Mouse (Mus musculus) heart, embryonic 11.5 days (tissue): ENCODE results near the gene Dock9. TPM values are rescaled to one million over a fixed set of nuclear protein-coding genes. Genes with fewer than 3 reads are reported as not detected.
A peak's percentile ranks its signal among the peaks of the same experiment; 100 is the strongest.
"Not testable (repeated sequence)": the region's sequence is repeated elsewhere in the genome, so short reads cannot be mapped to it uniquely, and the experiment has no call there.

Experiments
- ATAC-seq: fragments of 200-750 bp; cut with Nextera tagmentation; replicated peaks from 2 replicates; pipeline ENCODE4 v1.8.0; 2017; ENCODE audit warnings: moderate library complexity; ENCODE audit not compliant: insufficient number of reproducible peaks, low FRiP score, low TSS enrichment
- H3K27ac ChIP-seq: fragments of 300-500 bp; sonication (generic); 2 replicates; pipeline ENCODE4 v1.5.1; 2014; ENCODE audit warnings: mild to moderate bottlenecking, low read depth, low read length
- H3K27me3 ChIP-seq: fragments of 300-500 bp; sonication (generic); 2 replicates; pipeline ENCODE4 v1.6.1; 2014; ENCODE audit warnings: mild to moderate bottlenecking, low read length, mixed read lengths; ENCODE audit not compliant: control insufficient read depth, insufficient read depth
- H3K36me3 ChIP-seq: fragments of 300-500 bp; sonication (generic); 2 replicates; pipeline ENCODE4 v1.6.1; 2014; ENCODE audit warnings: mild to moderate bottlenecking, low read length, moderate library complexity, mixed read lengths; ENCODE audit not compliant: control insufficient read depth, insufficient read depth
- H3K4me1 ChIP-seq: fragments of 300-500 bp; sonication (generic); 2 replicates; pipeline ENCODE4 v1.6.1; 2014; ENCODE audit warnings: low read length; ENCODE audit not compliant: control insufficient read depth, insufficient read depth
- H3K4me2 ChIP-seq: fragments of 300-500 bp; sonication (generic); 2 replicates; pipeline ENCODE4 v1.6.1; 2014; ENCODE audit warnings: mild to moderate bottlenecking, moderate library complexity
- H3K4me3 ChIP-seq: fragments of 300-500 bp; sonication (generic); 2 replicates; pipeline ENCODE4 v1.5.1; 2014; ENCODE audit warnings: low read depth, low read length
- H3K9ac ChIP-seq: fragments of 300-500 bp; sonication (generic); 2 replicates; pipeline ENCODE4 v1.6.1; 2014; ENCODE audit warnings: mild to moderate bottlenecking, low read depth, low read length, moderate library complexity
- H3K9me3 ChIP-seq: fragments of 300-500 bp; sonication (generic); replicated peaks from 2 replicates; pipeline ENCODE4 v1.6.1; 2016; ENCODE audit warnings: low read length; ENCODE audit not compliant: control insufficient read depth
- WGBS: fragments of 180-500 bp; shearing (Covaris S2); extraction: QIAGEN DNeasy Blood & Tissue Kit; methylation state at CpG from one replicate; pipeline ENCODE4 v1.1.7; 2014; ENCODE audit not compliant: insufficient replicate concordance; 5-methylcytosine and 5-hydroxymethylcytosine counted together
- polyA plus RNA-seq: library from polyadenylated mRNA; unstranded; fragments of >200 nt; fragmentation: Nextera tagmentation; extraction: Ambion mirVana; gene quantifications from 2 replicates; pipeline ENCODE4 v1.2.1, GENCODE M21; 2014

Dock9 gene
- polyA plus RNA-seq, 1 experiment from 2014 or later = 6.7 TPM

- peak overlapping the region; percentile 85 for H3K4me2 ChIP-seq
- ATAC-seq = no peak
- H3K4me3 ChIP-seq = peak overlapping the region; percentile 43
- peaks cover 22% of the 10 kb centered on the region for H3K4me1 ChIP-seq
- no peaks in the 10 kb centered on the region for H3K36me3 ChIP-seq
- no peak overlapping the region for H3K27ac ChIP-seq
- WGBS = 49% methylated on average over 9 of the region's 9 CpGs
- H3K27me3 ChIP-seq = no peaks in the 10 kb centered on the region
- H3K9me3 ChIP-seq = no peaks in the 10 kb centered on the region
- H3K9ac ChIP-seq = no peak overlapping the region
These were observed 100.4 kb downstream of the Dock9 start for GRCm38 (mm10) chr14:121697143-121697680.

DNA sequence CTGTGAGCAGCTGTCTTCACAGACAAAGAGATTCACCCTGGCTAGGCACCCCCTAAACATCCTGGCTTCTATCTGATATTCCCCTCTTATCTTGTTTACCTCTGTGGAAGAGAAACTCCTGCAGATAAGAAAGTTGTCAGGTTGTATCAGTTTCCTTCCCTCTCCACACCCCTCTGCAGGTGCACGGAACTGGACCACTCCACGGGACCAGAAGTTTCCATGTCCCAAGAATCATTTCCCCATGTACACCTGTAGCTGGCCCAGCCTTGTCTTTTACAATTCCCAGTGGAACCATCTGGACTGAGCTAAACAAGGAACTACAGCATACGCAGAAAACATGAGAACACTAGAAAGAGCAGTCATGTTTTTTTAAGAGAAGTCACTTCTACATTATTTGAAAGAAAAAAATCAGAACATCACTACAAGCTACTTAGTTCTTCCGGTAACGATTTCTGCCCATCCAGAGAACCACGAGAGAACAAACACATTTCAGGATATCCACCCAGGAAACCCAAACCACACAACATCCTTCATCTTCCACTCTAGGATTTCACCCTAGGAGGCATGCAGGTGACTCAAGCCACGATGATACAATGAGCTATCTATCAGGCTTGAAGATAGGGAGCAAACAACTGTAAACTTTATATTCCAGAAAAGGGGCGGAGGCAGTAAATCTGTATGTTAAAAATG lies 101.1 kb downstream of the Dock9 start:
- peak overlapping the region; percentile 31 for H3K4me2 ChIP-seq
- no peaks in the 10 kb centered on the region for H3K9me3 ChIP-seq
- H3K9ac ChIP-seq = no peak overlapping the region
- H3K36me3 ChIP-seq = no peaks in the 10 kb centered on the region
- H3K4me3 ChIP-seq = no peak overlapping the region
- no peak for ATAC-seq
- peaks cover 22% of the 10 kb centered on the region for H3K4me1 ChIP-seq
- H3K27me3 ChIP-seq = no peaks in the 10 kb centered on the region
- 65% methylated on average over 8 of the region's 8 CpGs for WGBS
- H3K27ac ChIP-seq = no peak overlapping the region

DNA sequence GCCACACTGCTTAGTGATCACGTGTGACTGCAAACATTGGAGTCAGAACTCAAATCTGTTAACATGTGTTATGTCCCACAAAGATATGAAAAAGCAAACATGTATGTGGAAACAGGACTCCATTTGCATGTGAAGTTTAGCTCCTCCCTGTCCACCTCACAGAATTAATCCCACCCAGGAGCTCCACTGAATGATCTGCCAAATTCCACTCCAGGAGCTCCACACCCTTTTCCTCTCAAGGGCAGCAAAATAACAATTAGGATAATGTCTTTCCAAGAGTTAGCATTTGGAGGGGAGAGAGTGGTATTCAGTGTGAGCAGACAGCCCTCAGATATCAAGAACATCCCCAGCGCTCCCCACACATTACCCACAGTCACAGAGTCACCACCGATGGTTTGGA lies 102.9 kb downstream of the Dock9 start:
- WGBS = 86% methylated on average over 3 of the region's 3 CpGs
- Histone ChIP-seq H3K9ac (no peak overlapping the region), H3K9me3 (no peaks in the 10 kb centered on the region), H3K4me2 (no peak overlapping the region), H3K27ac (no peak overlapping the region), H3K36me3 (no peaks in the 10 kb centered on the region), H3K4me1 (peaks cover 22% of the 10 kb centered on the region), H3K27me3 (no peaks in the 10 kb centered on the region), H3K4me3 (no peak overlapping the region)
- no peak for ATAC-seq

DNA sequence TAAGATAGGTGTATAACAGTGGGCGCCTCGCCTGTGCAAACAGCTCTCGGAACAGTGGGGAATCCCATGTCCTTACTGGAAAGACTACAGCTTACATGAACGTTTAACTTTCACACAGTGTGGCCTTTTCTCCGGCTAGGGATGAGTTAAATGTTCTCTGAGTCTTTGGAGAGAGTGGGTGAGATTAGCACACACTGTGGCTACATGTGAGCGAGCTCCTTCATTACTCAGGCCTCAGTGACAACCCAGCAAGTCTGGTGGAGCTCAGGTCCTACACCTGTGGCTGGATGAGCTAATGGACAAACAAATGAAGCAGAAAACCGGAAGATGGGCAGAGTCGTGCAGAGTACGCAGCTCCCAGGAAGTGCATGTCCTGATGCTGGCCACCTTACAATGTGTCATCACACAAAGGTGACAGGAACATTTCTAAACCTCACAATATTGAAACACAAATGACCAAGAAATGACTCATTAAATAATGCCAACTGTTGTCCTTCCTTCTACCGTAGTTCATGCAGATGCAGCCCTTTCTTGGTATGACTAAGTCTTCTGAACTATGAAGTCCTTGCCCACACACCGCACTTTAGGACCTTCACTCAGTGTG lies 103.5 kb downstream of the Dock9 start:
- H3K36me3 ChIP-seq = no peaks in the 10 kb centered on the region
- H3K4me1 ChIP-seq = peaks cover 22% of the 10 kb centered on the region
- no peak for ATAC-seq
- no peak overlapping the region for H3K9ac ChIP-seq
- 85% methylated on average over 11 of the region's 11 CpGs for WGBS
- H3K4me3 ChIP-seq = no peak overlapping the region
- no peaks in the 10 kb centered on the region for H3K27me3 ChIP-seq
- no peaks in the 10 kb centered on the region for H3K9me3 ChIP-seq
- no peak overlapping the region for H3K27ac ChIP-seq
- no peak overlapping the region for H3K4me2 ChIP-seq

DNA sequence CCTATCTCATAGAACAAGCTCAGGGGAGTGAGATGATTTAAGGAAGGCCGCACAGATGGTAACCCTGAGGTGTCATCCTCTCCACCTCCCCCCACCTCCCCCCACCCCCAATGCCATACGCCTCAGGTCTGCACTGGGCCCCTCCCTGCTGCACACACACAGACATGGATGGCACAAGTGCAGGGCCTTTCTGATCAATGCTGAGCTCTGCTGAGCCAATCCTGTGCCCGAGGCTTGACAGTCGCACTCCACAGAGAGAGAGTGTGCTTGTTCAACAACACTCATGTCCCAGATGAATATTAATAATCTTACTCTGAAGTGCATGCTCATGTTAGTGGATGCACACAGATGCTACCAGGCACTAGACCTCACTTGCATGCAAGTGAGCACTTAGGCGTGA lies 108.0 kb downstream of the Dock9 start:
- H3K36me3 ChIP-seq, H3K9ac ChIP-seq, H3K4me2 ChIP-seq, H3K9me3 ChIP-seq, ATAC-seq, H3K27ac ChIP-seq, H3K4me1 ChIP-seq, H3K27me3 ChIP-seq, H3K4me3 ChIP-seq: not testable (repeated sequence)
- WGBS = 72% methylated on average over 3 of the region's 5 CpGs

GRCm38 (mm10) chr14:121688175-121688574 lies 109.5 kb downstream of the Dock9 start:
- Histone ChIP-seq H3K9me3 (no peaks in the 10 kb centered on the region), H3K27ac (no peak overlapping the region), H3K27me3 (no peaks in the 10 kb centered on the region), H3K4me1 (no peaks in the 10 kb centered on the region), H3K4me3 (no peak overlapping the region), H3K9ac (no peak overlapping the region), H3K4me2 (no peak overlapping the region), H3K36me3 (no peaks in the 10 kb centered on the region)
- no peak for ATAC-seq
- 64% methylated on average over 1 of the region's 1 CpGs for WGBS

GRCm38 (mm10) chr14:121687274-121687673 lies 110.4 kb downstream of the Dock9 start:
- Histone ChIP-seq H3K27me3 (no peaks in the 10 kb centered on the region), H3K4me1 (peaks cover 4% of the 10 kb centered on the region; the same call in 1 of the 2 replicates), H3K4me2 (no peak overlapping the region), H3K4me3 (no peak overlapping the region), H3K27ac (no peak overlapping the region), H3K9ac (no peak overlapping the region), H3K36me3 (no peaks in the 10 kb centered on the region), H3K9me3 (no peaks in the 10 kb centered on the region)
- WGBS = 71% methylated on average over 7 of the region's 7 CpGs
- ATAC-seq = no peak

GRCm38 (mm10) chr14:121678913-121679312 lies 118.7 kb downstream of the Dock9 start:
- ATAC-seq = no peak
- no peaks in the 10 kb centered on the region for H3K9me3 ChIP-seq
- H3K36me3 ChIP-seq = no peaks in the 10 kb centered on the region
- H3K4me2 ChIP-seq = no peak overlapping the region
- WGBS = 76% methylated on average over 5 of the region's 5 CpGs
- no peak overlapping the region for H3K9ac ChIP-seq
- H3K27me3 ChIP-seq = no peaks in the 10 kb centered on the region
- H3K4me1 ChIP-seq = peaks cover 21% of the 10 kb centered on the region
- H3K4me3 ChIP-seq = no peak overlapping the region
- H3K27ac ChIP-seq = no peak overlapping the region

DNA sequence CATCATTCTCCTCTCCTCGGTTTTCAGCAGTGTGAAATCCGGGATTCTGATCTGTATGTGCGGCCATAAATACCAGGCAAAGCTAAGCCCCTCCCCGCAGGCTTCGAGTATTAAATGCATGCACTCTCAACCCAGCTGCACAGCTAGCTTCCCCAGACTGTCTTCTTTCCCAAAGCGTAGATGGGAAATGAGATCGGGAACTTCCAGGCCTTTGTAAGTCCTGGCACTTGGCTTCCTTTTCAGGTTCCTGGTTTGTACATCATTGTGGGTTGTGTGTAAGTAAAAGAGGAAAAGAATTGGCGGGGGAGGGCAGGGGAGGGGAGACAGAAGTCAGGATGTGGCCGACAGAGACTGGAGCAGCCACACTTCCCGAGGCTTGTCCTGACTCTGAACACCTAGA lies 119.2 kb downstream of the Dock9 start:
- no peak overlapping the region for H3K4me3 ChIP-seq
- ATAC-seq = no peak
- H3K36me3 ChIP-seq = no peaks in the 10 kb centered on the region
- H3K9ac ChIP-seq = no peak overlapping the region
- H3K4me1 ChIP-seq = peaks cover 21% of the 10 kb centered on the region
- H3K27ac ChIP-seq = no peak overlapping the region
- no peaks in the 10 kb centered on the region for H3K27me3 ChIP-seq
- WGBS = 67% methylated on average over 10 of the region's 10 CpGs
- no peak overlapping the region for H3K4me2 ChIP-seq
- H3K9me3 ChIP-seq = no peaks in the 10 kb centered on the region
